Mouse (Mus musculus) E14TG2a.4 (cell line): ENCODE data around the gene Kat6b.

Experiments
- CTCF ChIP-seq: conservative IDR thresholded peaks from 2 replicates; pipeline ENCODE4 v1.5.1; 2014; ENCODE audit warnings: low read length
- NANOG ChIP-seq: IDR thresholded peaks from 2 replicates; pipeline ENCODE4 v1.6.1; 2014; ENCODE audit warnings: borderline replicate concordance, low read length, mixed read lengths

DNA sequence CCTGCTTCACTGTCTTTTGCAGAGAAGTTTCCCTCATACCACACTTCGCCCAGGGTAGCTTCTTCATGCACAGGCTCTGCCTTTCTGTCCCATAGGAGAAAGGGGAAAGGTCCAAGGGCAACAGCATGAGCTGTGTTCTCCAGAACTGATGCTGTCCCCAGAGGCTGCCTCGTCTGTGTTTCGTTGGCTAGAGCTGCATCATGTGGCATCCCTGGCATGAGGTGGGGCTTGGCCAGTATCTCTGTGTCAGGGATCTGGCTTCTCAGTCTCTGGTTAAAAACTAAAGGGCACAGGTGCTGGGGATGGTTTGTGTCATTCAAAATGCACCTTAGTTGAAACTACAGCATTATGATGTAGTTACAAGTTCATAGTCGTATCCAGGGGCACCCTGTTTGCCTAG, 64.3 kb downstream of the Kat6b start:
- TF ChIP-seq CTCF (no peak), NANOG (no peak)
